Comparison of ENCODE assay signal across 17 mouse cellular contexts in the genomic region with DNA sequence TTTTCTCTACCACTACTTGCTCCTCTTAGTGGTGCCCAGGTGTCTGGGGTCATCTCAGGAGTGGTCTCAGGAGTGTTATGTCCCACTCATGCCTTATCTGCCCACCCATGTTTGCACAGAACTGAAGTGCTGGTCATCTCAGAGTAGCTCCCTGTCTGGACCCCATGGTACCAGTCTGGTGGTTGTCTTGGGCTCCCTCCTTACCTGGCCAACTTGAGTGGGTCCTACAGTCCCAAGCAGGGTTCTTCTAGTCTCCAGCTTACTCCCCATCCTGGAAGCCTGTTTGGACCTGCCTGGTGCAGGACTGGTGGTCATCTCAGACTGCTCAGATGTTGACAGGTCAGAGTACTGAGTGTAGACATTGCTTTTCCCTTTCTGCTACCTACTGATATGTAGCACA.
"Had no signal": no experiment of that assay in that cellular context is flagged by ENCODE, and none has a peak within 500 bp of the region (broad histone marks: within the 10 kb centered on the region; RNA-seq: fewer than 3 reads in every experiment).

No protein-coding gene starts in this region.

- H3K4me2 ChIP-seq: limb, embryonic 12.5 days; limb, embryonic 15.5 days; liver, embryonic 11.5 days; lung, embryonic 14.5 days; neural tube, embryonic 13.5 days had no signal

- H3K36me3 ChIP-seq: limb, embryonic 12.5 days; limb, embryonic 15.5 days; neural tube, embryonic 13.5 days had no signal

- H3K4me1 ChIP-seq: limb, embryonic 12.5 days; limb, embryonic 15.5 days; neural tube, embryonic 13.5 days had no signal

- H3K9me3 ChIP-seq: limb, embryonic 12.5 days; limb, embryonic 15.5 days; neural tube, embryonic 13.5 days had no signal

- ATAC-seq: liver, postnatal 0 days had no signal

- H3K9ac ChIP-seq: limb, embryonic 12.5 days; limb, embryonic 15.5 days; liver, embryonic 14.5 days; liver, postnatal 0 days; lung, embryonic 14.5 days; neural tube, embryonic 13.5 days had no signal

- H3K27ac ChIP-seq: limb, embryonic 12.5 days; limb, embryonic 15.5 days; liver, embryonic 14.5 days; neural tube, embryonic 13.5 days had no signal

- H3K4me3 ChIP-seq: limb, embryonic 12.5 days; limb, embryonic 15.5 days; neural tube, embryonic 13.5 days had no signal

- H3K27me3 ChIP-seq: limb, embryonic 12.5 days; limb, embryonic 15.5 days; neural tube, embryonic 13.5 days had no signal

- DNase-seq: kidney, adult 18-20 months; kidney, adult 9 months; kidney, postnatal 14 days; kidney, postnatal 4 days; left cerebral cortex, postnatal 4 days; liver, postnatal 0 days; lung, embryonic 14.5 days; lung, postnatal 10 days; lung, postnatal 36 days; midbrain, embryonic 14.5 days; thymus, adult 18-20 months; thymus, postnatal 4 days had no signal
